Mouse (Mus musculus) stomach, embryonic 16.5 days (tissue): ENCODE data around the gene Drd5. TPM values are rescaled to one million over a fixed set of nuclear protein-coding genes. Genes with fewer than 3 reads are reported as not detected.

Experiments
- ATAC-seq: fragments of 200-750 bp; cut with Nextera tagmentation; 2 replicates; pipeline ENCODE4 v1.8.0; 2017; ENCODE audit warnings: moderate number of reproducible peaks, moderate TSS enrichment; ENCODE audit not compliant: insufficient read depth, low FRiP score
- H3K27ac ChIP-seq: fragments of 300-500 bp; sonication (generic); 2 replicates; pipeline ENCODE4 v1.5.1; 2014; ENCODE audit warnings: low read length
- H3K27me3 ChIP-seq: fragments of 300-500 bp; sonication (generic); 2 replicates; pipeline ENCODE4 v1.6.1; 2014; ENCODE audit warnings: low read length, control low read depth, mixed read lengths; ENCODE audit not compliant: control insufficient read depth, insufficient read depth
- H3K36me3 ChIP-seq: fragments of 300-500 bp; sonication (generic); 2 replicates; pipeline ENCODE4 v1.6.1; 2014; ENCODE audit warnings: low read length; ENCODE audit not compliant: control insufficient read depth, insufficient read depth
- H3K4me1 ChIP-seq: fragments of 300-500 bp; sonication (generic); 2 replicates; pipeline ENCODE4 v1.6.1; 2014; ENCODE audit warnings: low read length, control low read depth, mixed read lengths; ENCODE audit not compliant: control insufficient read depth, insufficient read depth
- H3K4me2 ChIP-seq: fragments of 300-500 bp; sonication (generic); 2 replicates; pipeline ENCODE4 v1.6.1; 2014; ENCODE audit warnings: low read depth, low read length, mixed read lengths
- H3K4me3 ChIP-seq: fragments of 300-500 bp; sonication (generic); replicated peaks from 2 replicates; pipeline ENCODE4 v1.5.1; 2014; ENCODE audit warnings: mild to moderate bottlenecking, low read length
- H3K9ac ChIP-seq: fragments of 300-500 bp; sonication (generic); 2 replicates; pipeline ENCODE4 v1.6.1; 2014; ENCODE audit warnings: low read length
- H3K9me3 ChIP-seq: fragments of 300-500 bp; sonication (generic); replicated peaks from 2 replicates; pipeline ENCODE4 v1.6.1; 2016; ENCODE audit warnings: low read length, control low read depth; ENCODE audit not compliant: control insufficient read depth
- WGBS: fragments of 180-500 bp; shearing (Covaris S2); extraction: QIAGEN DNeasy Blood & Tissue Kit; methylation state at CpG from one replicate; pipeline ENCODE4 v1.1.7; 2014; 5-methylcytosine and 5-hydroxymethylcytosine counted together
- polyA plus RNA-seq: library from polyadenylated mRNA; unstranded; fragments of >200 nt; fragmentation: Nextera tagmentation; extraction: Ambion mirVana; gene quantifications from 2 replicates; pipeline ENCODE4 v1.2.1, GENCODE M21; 2015

The Drd5 gene
- polyA plus RNA-seq, 1 experiment from 2014 or later: not detected

- no peak overlapping the region for H3K9ac ChIP-seq
- H3K4me1 ChIP-seq: no peaks in the 10 kb centered on the region
- H3K4me2 ChIP-seq: no peak overlapping the region
- H3K27ac ChIP-seq: no peak overlapping the region
- no peaks in the 10 kb centered on the region for H3K36me3 ChIP-seq
- 70% methylated on average over 9 of the region's 9 CpGs for WGBS
- 0 out of 2 replicates have a peak, but pooled peaks cover 3% of the 10 kb centered on the region for H3K9me3 ChIP-seq
- no peak for ATAC-seq
- H3K27me3 ChIP-seq: no peaks in the 10 kb centered on the region
- no peak overlapping the region for H3K4me3 ChIP-seq
These were observed 33.4 kb upstream of the Drd5 start for GRCm38 (mm10) chr5:38285724-38286123.

GRCm38 (mm10) chr5:38288476-38288875, 30.7 kb upstream of the Drd5 start:
- no peak for ATAC-seq
- H3K4me1 ChIP-seq: no peaks in the 10 kb centered on the region
- WGBS: 85% methylated on average over 3 of the region's 3 CpGs
- no peak overlapping the region for H3K27ac ChIP-seq
- H3K27me3 ChIP-seq: no peaks in the 10 kb centered on the region
- H3K4me3 ChIP-seq: no peak overlapping the region
- 0 out of 2 replicates have a peak, but pooled peaks cover 3% of the 10 kb centered on the region for H3K9me3 ChIP-seq
- no peaks in the 10 kb centered on the region for H3K36me3 ChIP-seq
- H3K9ac ChIP-seq: no peak overlapping the region
- no peak overlapping the region for H3K4me2 ChIP-seq

- H3K27ac ChIP-seq: no peak overlapping the region
- no peaks in the 10 kb centered on the region for H3K27me3 ChIP-seq
- H3K4me2 ChIP-seq: no peak overlapping the region
- H3K9ac ChIP-seq: no peak overlapping the region
- no peaks in the 10 kb centered on the region for H3K4me1 ChIP-seq
- H3K4me3 ChIP-seq: no peak overlapping the region
- H3K36me3 ChIP-seq: no peaks in the 10 kb centered on the region
- no peaks in the 10 kb centered on the region for H3K9me3 ChIP-seq
- no peak for ATAC-seq
- WGBS: 83% methylated on average over 12 of the region's 12 CpGs
These were observed 17.3 kb upstream of the Drd5 start for GRCm38 (mm10) chr5:38301761-38302411.

DNA sequence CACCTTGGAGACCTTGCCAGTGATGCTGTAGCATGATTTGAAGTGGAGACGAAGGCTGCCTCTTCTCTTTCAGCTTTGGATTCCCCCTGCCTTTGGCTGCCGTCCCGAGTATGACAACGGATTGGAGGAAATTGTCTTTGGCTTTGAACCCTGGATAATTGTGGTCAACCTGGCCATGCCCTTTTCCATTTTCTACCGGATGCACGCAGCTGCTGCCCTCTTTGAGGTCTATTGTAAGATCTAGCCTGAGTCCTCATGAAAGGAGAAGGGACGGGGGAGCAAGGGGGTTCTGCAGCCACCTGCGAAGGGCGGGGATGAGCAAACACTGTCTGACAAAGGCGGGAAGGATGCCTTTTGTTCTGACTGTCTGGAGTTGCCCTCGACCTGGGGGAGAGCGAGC, 16.5 kb upstream of the Drd5 start:
- H3K4me2 ChIP-seq: no peak overlapping the region
- H3K4me1 ChIP-seq: no peaks in the 10 kb centered on the region
- no peaks in the 10 kb centered on the region for H3K9me3 ChIP-seq
- ATAC-seq: no peak
- H3K27ac ChIP-seq: no peak overlapping the region
- H3K4me3 ChIP-seq: no peak overlapping the region
- H3K36me3 ChIP-seq: no peaks in the 10 kb centered on the region
- H3K9ac ChIP-seq: no peak overlapping the region
- no peaks in the 10 kb centered on the region for H3K27me3 ChIP-seq
- WGBS: 41% methylated on average over 12 of the region's 12 CpGs

- Histone ChIP-seq H3K4me1 (no peaks in the 10 kb centered on the region), H3K27me3 (no peaks in the 10 kb centered on the region), H3K36me3 (no peaks in the 10 kb centered on the region), H3K4me2 (no peak overlapping the region), H3K9ac (no peak overlapping the region), H3K4me3 (no peak overlapping the region), H3K27ac (no peak overlapping the region), H3K9me3 (no peaks in the 10 kb centered on the region)
- no peak for ATAC-seq
- WGBS: 70% methylated on average over 2 of the region's 2 CpGs
These were observed 13.9 kb upstream of the Drd5 start for GRCm38 (mm10) chr5:38305241-38305640.

- Histone ChIP-seq H3K36me3 (no peaks in the 10 kb centered on the region), H3K4me2 (peak overlapping the region; percentile 67), H3K4me1 (no peaks in the 10 kb centered on the region), H3K27ac (no peak overlapping the region), H3K27me3 (no peaks in the 10 kb centered on the region), H3K9me3 (no peaks in the 10 kb centered on the region), H3K9ac (peak overlapping the region; percentile 52), H3K4me3 (peak overlapping the region; percentile 41)
- ATAC-seq: peak; percentile 72; the same call in 1 of the 2 replicates
- WGBS: 10% methylated on average over 26 of the region's 26 CpGs
These were observed 11.7 kb upstream of the Drd5 start for GRCm38 (mm10) chr5:38307255-38308101.

DNA sequence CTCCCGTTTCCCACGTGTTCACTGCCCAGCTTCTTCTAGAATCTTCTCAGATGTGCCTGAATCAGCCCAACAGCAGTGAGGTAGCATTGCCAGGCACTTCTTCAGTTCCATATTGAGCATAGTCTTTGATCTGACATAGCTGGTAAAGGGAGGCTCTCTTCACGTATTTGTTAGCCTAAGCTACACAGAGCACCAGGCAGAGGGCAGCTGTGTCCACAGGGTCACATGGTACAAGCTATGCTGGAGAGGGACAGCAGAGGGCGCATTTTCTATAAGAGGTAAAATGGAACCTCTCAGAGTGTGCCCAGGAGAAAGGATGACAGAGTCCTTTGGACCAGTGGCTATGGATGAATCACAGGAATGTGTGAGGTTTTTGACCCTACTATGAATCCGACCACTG, 10.3 kb upstream of the Drd5 start:
- H3K36me3 ChIP-seq: no peaks in the 10 kb centered on the region
- no peak for ATAC-seq
- 49% methylated on average over 5 of the region's 5 CpGs for whole genome bisulfite sequencing
- no peaks in the 10 kb centered on the region for H3K9me3 ChIP-seq
- H3K4me2 ChIP-seq: no peak overlapping the region
- no peak overlapping the region for H3K9ac ChIP-seq
- H3K4me3 ChIP-seq: no peak overlapping the region
- no peaks in the 10 kb centered on the region for H3K4me1 ChIP-seq
- H3K27me3 ChIP-seq: no peaks in the 10 kb centered on the region
- H3K27ac ChIP-seq: no peak overlapping the region

- no peak overlapping the region for H3K4me2 ChIP-seq
- H3K9ac ChIP-seq: no peak overlapping the region
- H3K4me3 ChIP-seq: no peak overlapping the region
- H3K27ac ChIP-seq: no peak overlapping the region
- H3K9me3 ChIP-seq: no peaks in the 10 kb centered on the region
- 56% methylated on average over 3 of the region's 3 CpGs for WGBS
- no peaks in the 10 kb centered on the region for H3K4me1 ChIP-seq
- ATAC-seq: no peak
- H3K36me3 ChIP-seq: no peaks in the 10 kb centered on the region
- H3K27me3 ChIP-seq: no peaks in the 10 kb centered on the region
These were observed 9.4 kb upstream of the Drd5 start for GRCm38 (mm10) chr5:38309795-38310194.

GRCm38 (mm10) chr5:38333381-38333780, 14.2 kb downstream of the Drd5 start:
- Histone ChIP-seq H3K9me3 (no peaks in the 10 kb centered on the region), H3K27ac (no peak overlapping the region), H3K4me3 (no peak overlapping the region), H3K4me2 (no peak overlapping the region), H3K4me1 (no peaks in the 10 kb centered on the region), H3K27me3 (no peaks in the 10 kb centered on the region), H3K9ac (no peak overlapping the region), H3K36me3 (no peaks in the 10 kb centered on the region)
- WGBS: 75% methylated on average over 4 of the region's 4 CpGs
- no peak for ATAC-seq
